Mouse (Mus musculus) E14TG2a.4 (cell line): ENCODE measurements around the gene Tprn.

Source experiments
- H3K27me3 ChIP-seq: 2 replicates; pipeline ENCODE4 v1.6.1; 2014; ENCODE audit warnings: low read length, control low read depth; ENCODE audit not compliant: insufficient read depth
- H3K36me3 ChIP-seq: 2 replicates; pipeline ENCODE4 v1.6.1; 2014; ENCODE audit warnings: low read length, control low read depth; ENCODE audit not compliant: insufficient read depth
- H3K4me1 ChIP-seq: replicated peaks from 2 replicates; pipeline ENCODE4 v1.6.1; 2014; ENCODE audit warnings: low read depth, low read length, control low read depth
- H3K4me3 ChIP-seq: replicated peaks from 2 replicates; pipeline ENCODE4 v1.5.1; 2014; ENCODE audit warnings: mild to moderate bottlenecking, low read length
- H3K9me3 ChIP-seq: 2 replicates; pipeline ENCODE4 v1.6.1; 2014; ENCODE audit warnings: low read length, control low read depth
- CTCF ChIP-seq: conservative IDR thresholded peaks from 2 replicates; pipeline ENCODE4 v1.5.1; 2014; ENCODE audit warnings: low read length
- NANOG ChIP-seq: IDR thresholded peaks from 2 replicates; pipeline ENCODE4 v1.6.1; 2014; ENCODE audit warnings: borderline replicate concordance, low read length, mixed read lengths
- POU5F1 ChIP-seq: IDR thresholded peaks from 2 replicates; pipeline ENCODE4 v1.6.1; 2014; ENCODE audit warnings: low read length, borderline replicate concordance

Tprn gene

DNA sequence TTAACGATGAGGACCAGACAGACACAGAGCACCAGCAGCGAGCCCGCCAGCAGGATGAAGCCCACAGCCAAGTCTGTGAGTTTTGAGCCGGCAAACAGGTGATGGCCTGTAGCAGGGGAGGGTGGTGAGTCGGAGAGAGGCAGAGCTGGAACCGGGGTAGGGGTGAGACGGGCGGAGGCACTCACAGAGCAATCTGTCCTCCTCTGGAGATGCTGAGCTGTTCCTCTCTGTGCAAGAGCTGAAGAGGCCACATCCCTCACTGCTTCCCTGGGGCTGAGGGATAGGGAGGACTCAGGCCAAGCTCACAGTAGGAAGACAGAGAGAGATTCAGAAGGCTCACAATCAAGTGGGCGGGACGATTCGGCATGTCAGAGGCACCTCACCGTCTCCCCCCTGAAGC, 31.4 kb upstream of the Tprn start:
- Histone ChIP-seq H3K36me3 (no peaks in the 10 kb centered on the region), H3K4me1 (peaks cover 87% of the 10 kb centered on the region), H3K27me3 (peaks cover 8% of the 10 kb centered on the region), H3K9me3 (no peaks in the 10 kb centered on the region), H3K4me3 (peak overlapping the region; percentile 64)
- TF ChIP-seq NANOG (no peak), POU5F1 (no peak), CTCF (no peak)

DNA sequence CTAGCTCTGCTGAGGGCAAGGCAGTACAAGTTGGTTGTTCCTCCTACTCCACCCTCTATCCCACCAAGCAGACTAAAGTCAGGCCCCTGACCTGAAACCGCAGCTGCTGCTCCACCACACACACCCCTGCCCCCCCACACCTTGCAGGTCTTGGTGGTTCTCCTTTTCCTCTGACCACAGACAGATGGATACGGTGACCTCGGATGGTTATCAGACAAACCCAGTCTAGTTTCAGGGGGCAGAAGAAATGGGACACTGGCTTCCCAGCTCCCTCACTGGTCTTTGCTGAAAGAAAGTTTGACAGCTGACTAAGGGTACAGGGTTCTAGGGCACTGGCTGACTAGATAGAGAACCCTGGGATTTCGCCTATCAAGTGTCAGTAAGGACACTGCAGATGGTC, 29.0 kb upstream of the Tprn start:
- H3K9me3 ChIP-seq: no peaks in the 10 kb centered on the region

DNA sequence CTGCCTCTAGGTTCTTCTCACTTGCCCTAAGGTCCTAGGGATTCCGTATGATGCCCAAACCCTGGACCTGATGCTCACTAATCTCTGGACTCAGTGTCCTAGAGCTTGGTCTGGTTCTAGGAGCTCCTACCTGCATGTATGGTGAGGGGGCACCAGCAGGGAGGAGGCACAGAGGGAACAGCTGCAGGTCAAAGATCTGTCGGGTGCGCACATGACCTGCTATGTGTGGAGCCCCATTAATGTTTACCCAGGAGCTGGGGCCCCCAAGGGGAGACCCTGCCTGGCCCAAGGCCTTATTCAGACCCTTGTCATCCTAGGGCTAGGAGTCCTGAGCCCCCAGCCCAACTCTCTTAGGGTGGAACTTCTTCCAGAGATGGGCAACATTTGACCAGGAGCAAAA, 28.4 kb upstream of the Tprn start, which contains the start of gene Slc34a3:
Gene Slc34a3 (minus strand): TSS at position 315 of the 400 bp plus-strand sequence.
- H3K36me3 ChIP-seq: no peaks in the 10 kb centered on the region
- peaks cover 8% of the 10 kb centered on the region for H3K27me3 ChIP-seq
- peaks cover 87% of the 10 kb centered on the region for H3K4me1 ChIP-seq
- H3K9me3 ChIP-seq: no peaks in the 10 kb centered on the region
- TF ChIP-seq POU5F1: no peak
- no peak for TF ChIP-seq NANOG
- no peak for TF ChIP-seq CTCF
- no peak within 1 kb of the TSS for H3K4me3 ChIP-seq

More for the DNA sequence above, 29.0 kb upstream of the Tprn start:
- peaks cover 8% of the 10 kb centered on the region for H3K27me3 ChIP-seq
- peaks cover 87% of the 10 kb centered on the region for H3K4me1 ChIP-seq
- no peaks in the 10 kb centered on the region for H3K36me3 ChIP-seq
- TF ChIP-seq POU5F1: no peak
- TF ChIP-seq NANOG: no peak
- TF ChIP-seq CTCF: no peak
- no peak overlapping the region for H3K4me3 ChIP-seq

GRCm38 (mm10) chr2:25234551-25235220, 27.7 kb upstream of the Tprn start:
- H3K9me3 ChIP-seq: no peaks in the 10 kb centered on the region
- TF ChIP-seq POU5F1 (no peak), CTCF (no peak), NANOG (no peak)
- no peaks in the 10 kb centered on the region for H3K36me3 ChIP-seq
- no peak overlapping the region for H3K4me3 ChIP-seq
- H3K27me3 ChIP-seq: peaks cover 8% of the 10 kb centered on the region
- H3K4me1 ChIP-seq: peaks cover 88% of the 10 kb centered on the region

GRCm38 (mm10) chr2:25236614-25237013, 25.8 kb upstream of the Tprn start, which contains the start of gene Rnf224:
Gene Rnf224 (minus strand): TSS chr2:25236787.
- TF ChIP-seq NANOG: no peak
- TF ChIP-seq POU5F1: no peak
- no peak for TF ChIP-seq CTCF
- H3K4me3 ChIP-seq: peak within 1 kb of the TSS; percentile 27; the same call in 1 of the 2 replicates
- H3K36me3 ChIP-seq: no peaks in the 10 kb centered on the region
- no peaks in the 10 kb centered on the region for H3K9me3 ChIP-seq
- H3K27me3 ChIP-seq: peaks cover 13% of the 10 kb centered on the region
- peaks cover 91% of the 10 kb centered on the region for H3K4me1 ChIP-seq

DNA sequence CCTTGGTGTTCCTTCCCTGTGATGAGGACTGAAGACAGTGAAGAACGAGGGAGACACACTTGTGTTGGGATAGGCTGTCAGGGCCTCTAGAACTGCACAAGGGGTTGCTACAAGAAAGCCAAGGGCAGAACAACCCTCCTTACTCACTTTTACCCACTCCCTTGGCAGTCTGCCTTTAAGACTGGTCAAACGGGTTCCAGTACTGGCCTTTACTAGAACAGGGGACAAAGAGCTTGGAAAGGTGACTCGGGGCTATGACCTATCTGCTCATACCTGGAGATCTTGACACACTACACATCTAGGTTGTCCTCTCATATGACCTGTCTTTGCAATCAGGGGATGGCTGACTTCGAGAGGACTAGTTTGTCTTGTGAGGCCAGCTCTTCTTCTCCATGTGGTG, 24.9 kb upstream of the Tprn start:
- Histone ChIP-seq H3K36me3 (no peaks in the 10 kb centered on the region), H3K4me3 (0 out of 2 replicates have a peak overlapping the region, but pooled peaks have one; percentile 7), H3K27me3 (peaks cover 17% of the 10 kb centered on the region), H3K4me1 (peaks cover 84% of the 10 kb centered on the region), H3K9me3 (no peaks in the 10 kb centered on the region)
- no peak for TF ChIP-seq CTCF
- TF ChIP-seq POU5F1: no peak
- TF ChIP-seq NANOG: no peak

DNA sequence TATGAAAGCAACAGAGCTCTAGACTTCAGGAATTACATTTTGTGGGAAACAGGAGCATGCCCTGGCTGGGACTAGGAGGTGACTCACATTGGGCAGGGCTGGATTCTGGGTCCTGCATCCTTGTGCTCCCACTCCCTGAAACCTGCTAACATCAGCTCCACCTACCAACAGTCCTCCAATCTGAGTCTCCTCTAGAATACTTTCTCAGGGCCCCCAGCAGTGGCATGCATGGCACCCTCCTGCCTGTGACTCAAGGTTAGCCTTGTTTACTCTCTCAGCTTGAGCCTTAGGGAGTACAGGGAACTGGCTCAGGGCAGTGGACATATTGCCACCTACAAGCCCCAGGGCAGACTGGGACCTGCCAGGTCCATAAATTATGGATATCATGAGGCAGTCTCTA, 24.3 kb upstream of the Tprn start:
- H3K4me3 ChIP-seq: no peak overlapping the region
- H3K27me3 ChIP-seq: peaks cover 21% of the 10 kb centered on the region
- no peaks in the 10 kb centered on the region for H3K9me3 ChIP-seq
- TF ChIP-seq NANOG (no peak), POU5F1 (no peak), CTCF (no peak)
- H3K36me3 ChIP-seq: no peaks in the 10 kb centered on the region
- H3K4me1 ChIP-seq: peaks cover 85% of the 10 kb centered on the region

- no peaks in the 10 kb centered on the region for H3K9me3 ChIP-seq
- peaks cover 88% of the 10 kb centered on the region for H3K4me1 ChIP-seq
- H3K4me3 ChIP-seq: no peak overlapping the region
- TF ChIP-seq NANOG (no peak), POU5F1 (no peak), CTCF (no peak)
- peaks cover 17% of the 10 kb centered on the region for H3K27me3 ChIP-seq
- H3K36me3 ChIP-seq: peaks cover 10% of the 10 kb centered on the region
Observed at GRCm38 (mm10) chr2:25239766-25240165, 22.7 kb upstream of the Tprn start.
